ENCODE assay signal across 12 mouse cellular contexts in the genomic region with DNA sequence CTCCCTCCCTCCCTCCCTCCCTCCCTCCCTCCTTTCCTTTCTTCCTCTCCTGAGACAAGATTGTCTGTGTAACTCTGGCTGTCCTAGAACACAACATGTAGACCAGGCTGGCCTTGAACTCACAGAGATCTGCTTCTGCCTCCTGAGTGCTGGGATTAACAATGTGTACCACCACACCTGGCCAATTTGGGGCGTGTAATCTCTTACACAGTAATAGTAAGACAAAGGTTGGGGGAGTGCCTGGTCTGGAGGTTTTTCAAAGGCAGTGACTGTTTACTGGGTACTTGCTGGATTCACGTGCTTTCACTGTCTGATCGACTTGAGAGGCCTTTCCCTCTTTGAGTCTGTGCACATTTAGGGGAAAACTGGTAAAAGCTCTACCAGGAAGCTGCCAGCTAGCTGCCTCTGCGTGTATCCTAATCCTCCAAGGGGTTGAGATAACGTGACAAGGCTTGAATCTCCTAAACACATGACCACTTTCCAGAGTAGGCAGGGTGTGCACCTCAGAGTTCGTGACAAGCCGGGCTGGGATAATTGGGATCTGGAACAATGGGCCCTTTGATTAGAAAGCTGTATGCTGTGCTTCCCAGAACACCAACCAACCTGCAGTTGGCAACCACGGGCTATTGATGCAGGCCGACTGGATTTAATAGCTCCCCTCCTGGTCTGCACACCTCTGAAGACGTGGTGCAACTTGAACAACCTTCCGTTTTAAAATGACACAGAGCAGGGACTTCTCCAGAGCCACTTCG. TPM values are rescaled to one million over a fixed set of nuclear protein-coding genes. Genes with fewer than 3 reads are reported as not detected.
A peak's percentile ranks its signal among the peaks of the same experiment; 100 is the strongest.
DNase-seq lines count a peak whose midpoint lies in the region; ATAC-seq lines count a peak whose summit lies in the region.
"Had no signal": no experiment of that assay in that cellular context is flagged by ENCODE, and none has a peak within 500 bp of the region (broad histone marks: within the 10 kb centered on the region; RNA-seq: fewer than 3 reads in every experiment).

No protein-coding gene starts in this region.

- no peaks in the 10 kb centered on the region for H3K9me3 ChIP-seq in neural tube, embryonic 11.5 days (ENCODE audit: control insufficient read depth, low read length)
- H3K9me3 ChIP-seq in neural tube, embryonic 15.5 days (replicated peaks): no peaks in the 10 kb centered on the region
- H3K9me3 ChIP-seq in intestine, embryonic 16.5 days (ENCODE audit: control insufficient read depth, low read length): no peaks in the 10 kb centered on the region

- no peak for ATAC-seq in neural tube, embryonic 11.5 days (ENCODE audit: insufficient read depth, low FRiP score, low TSS enrichment)
- ATAC-seq in neural tube, embryonic 15.5 days (ENCODE audit: low FRiP score): no peak
- peak; percentile 89 for ATAC-seq in intestine, embryonic 16.5 days
- ATAC-seq: liver, postnatal 0 days had no signal

- H3K27me3 ChIP-seq in neural tube, embryonic 11.5 days (ENCODE audit: control insufficient read depth, insufficient read depth, low read length): no peaks in the 10 kb centered on the region
- H3K27me3 ChIP-seq in neural tube, embryonic 15.5 days (replicated peaks): no peaks in the 10 kb centered on the region
- H3K27me3 ChIP-seq in intestine, embryonic 16.5 days (replicated peaks; ENCODE audit: control insufficient read depth, insufficient read depth, low read length): no peaks in the 10 kb centered on the region

- H3K9ac ChIP-seq in neural tube, embryonic 11.5 days (ENCODE audit: low read length): no peak overlapping the region
- no peak overlapping the region for H3K9ac ChIP-seq in neural tube, embryonic 15.5 days (replicated peaks)
- H3K9ac ChIP-seq in intestine, embryonic 16.5 days (ENCODE audit: low read depth, low read length): no peak overlapping the region
- H3K9ac ChIP-seq: liver, postnatal 0 days had no signal

- no peak overlapping the region for H3K4me3 ChIP-seq in neural tube, embryonic 11.5 days (ENCODE audit: low read depth, low read length)
- H3K4me3 ChIP-seq in neural tube, embryonic 15.5 days (replicated peaks): no peak overlapping the region
- H3K4me3 ChIP-seq in intestine, embryonic 16.5 days (ENCODE audit: low read length): no peak overlapping the region
- H3K4me3 ChIP-seq: erythroblast, embryonic 14.5 days had no signal

- DNase-seq in neural tube, embryonic 11.5 days (ENCODE audit: low spot score): peak; percentile 22
- DNase-seq in fat pad, adult 2 months (ENCODE audit: extremely low read depth, low read depth, low spot score): peak; percentile 58
- DNase-seq in gastrocnemius, postnatal 4 days (ENCODE audit: low spot score in 2 of 2): no peak
- DNase-seq in c-Kit-positive CD71-positive TER-119-positive erythroid progenitor cells, embryonic 14.5 days (ENCODE audit: low spot score): no peak
- DNase-seq in ovary, postnatal 14 days (ENCODE audit: low spot score): no peak
- DNase-seq: cerebellum, adult 11-12 months; kidney, postnatal 25 days; liver, postnatal 0 days; right cerebral cortex, adult 18-20 months had no signal

- no peak overlapping the region for H3K4me2 ChIP-seq in neural tube, embryonic 11.5 days (ENCODE audit: low read depth)
- H3K4me2 ChIP-seq in neural tube, embryonic 15.5 days: no peak overlapping the region
- H3K4me2 ChIP-seq in intestine, embryonic 16.5 days (ENCODE audit: low read depth, low read length): no peak overlapping the region

- no peaks in the 10 kb centered on the region for H3K4me1 ChIP-seq in neural tube, embryonic 11.5 days (ENCODE audit: control insufficient read depth, insufficient read depth, low read length)
- no peaks in the 10 kb centered on the region for H3K4me1 ChIP-seq in neural tube, embryonic 15.5 days
- H3K4me1 ChIP-seq in intestine, embryonic 16.5 days (ENCODE audit: control insufficient read depth, insufficient read depth, low read length): 0 out of 2 replicates have a peak, but pooled peaks cover 2% of the 10 kb centered on the region

- no peaks in the 10 kb centered on the region for H3K36me3 ChIP-seq in neural tube, embryonic 11.5 days (ENCODE audit: control insufficient read depth, insufficient read depth, low read length)
- H3K36me3 ChIP-seq in neural tube, embryonic 15.5 days: no peaks in the 10 kb centered on the region
- H3K36me3 ChIP-seq in intestine, embryonic 16.5 days (ENCODE audit: control insufficient read depth, insufficient read depth, low read length): no peaks in the 10 kb centered on the region

- H3K27ac ChIP-seq in neural tube, embryonic 11.5 days (ENCODE audit: low read depth, low read length): no peak overlapping the region
- H3K27ac ChIP-seq in neural tube, embryonic 15.5 days (replicated peaks): no peak overlapping the region
- no peak overlapping the region; the same call in 1 of the 2 replicates for H3K27ac ChIP-seq in intestine, embryonic 16.5 days (ENCODE audit: low read length)

- 54% methylated on average over 12 of the region's 12 CpGs for WGBS in neural tube, embryonic 11.5 days
- WGBS in neural tube, embryonic 15.5 days: 47% methylated on average over 12 of the region's 12 CpGs
- WGBS in intestine, embryonic 16.5 days: 46% methylated on average over 12 of the region's 12 CpGs

RNA-seq across cellular contexts. Expression of gene Zfp148, which starts 54.8 kb away (rescaled TPM):
- polyA plus RNA-seq in neural tube, embryonic 11.5 days (2014; fragmentation: Nextera tagmentation; extraction: Ambion mirVana): 45.4 and 46.5 TPM in 2 replicates
- 43.3 and 50.0 TPM in 2 replicates for polyA plus RNA-seq in neural tube, embryonic 15.5 days (2015; fragmentation: Nextera tagmentation; extraction: Ambion mirVana)
- polyA plus RNA-seq in intestine, embryonic 16.5 days (2015; fragmentation: Nextera tagmentation; extraction: Ambion mirVana): 39.1 and 39.9 TPM in 2 replicates
- 10 to 100 TPM; 48.7 to 51.5 TPM for total RNA-seq in gastrocnemius, postnatal 4 days (2021)

Comparison
In these comparisons a context has a peak if more than half of its experiments do, and no peak if none do; other contexts are left out.
1. DNase-seq: peak in neural tube, embryonic 11.5 days (single experiment) and fat pad, adult 2 months (single experiment); none in gastrocnemius, postnatal 4 days (0 of 2), c-Kit-positive CD71-positive TER-119-positive erythroid progenitor cells, embryonic 14.5 days (single experiment) and ovary, postnatal 14 days (single experiment).